Mouse (Mus musculus) cerebellum, adult 9-11 months (tissue): ENCODE results near the gene Lrrc19.
"Not testable (repeated sequence)": the region's sequence is repeated elsewhere in the genome, so short reads cannot be mapped to it uniquely, and the experiment has no call there.

Experiments
- DNase-seq: peaks from one replicate; pipeline ENCODE4 v3.0.0; 2022

The Lrrc19 gene

GRCm38 (mm10) chr4:94649920-94650319, at the start of gene Lrrc19:
Gene Lrrc19 (minus strand): TSS chr4:94650144.
- no peak for DNase-seq

GRCm38 (mm10) chr4:94696368-94696767, 46.4 kb upstream of the Lrrc19 start:
- DNase-seq: no peak

GRCm38 (mm10) chr4:94692175-94692574, 42.2 kb upstream of the Lrrc19 start:
- no peak for DNase-seq

GRCm38 (mm10) chr4:94691078-94691477, 41.1 kb upstream of the Lrrc19 start:
- DNase-seq: no peak

GRCm38 (mm10) chr4:94689804-94690203, 39.9 kb upstream of the Lrrc19 start:
- DNase-seq: not testable (repeated sequence)

GRCm38 (mm10) chr4:94683305-94683704, 33.4 kb upstream of the Lrrc19 start:
- DNase-seq: no peak

- no peak for DNase-seq
These were observed 32.1 kb upstream of the Lrrc19 start for GRCm38 (mm10) chr4:94682029-94682428.

GRCm38 (mm10) chr4:94681181-94681580, 31.2 kb upstream of the Lrrc19 start:
- no peak for DNase-seq

GRCm38 (mm10) chr4:94680662-94681061, 30.7 kb upstream of the Lrrc19 start:
- no peak for DNase-seq

- no peak for DNase-seq
These were observed 19.8 kb upstream of the Lrrc19 start for GRCm38 (mm10) chr4:94669718-94670117.

- not testable (repeated sequence) for DNase-seq
These were observed 657 bp upstream of the Lrrc19 start for GRCm38 (mm10) chr4:94650426-94651175.

- no peak for DNase-seq
These were observed 6.8 kb downstream of the Lrrc19 start for GRCm38 (mm10) chr4:94643141-94643540.

GRCm38 (mm10) chr4:94620077-94620476, 29.9 kb downstream of the Lrrc19 start:
- DNase-seq: no peak

- no peak for DNase-seq
These were observed 35.3 kb downstream of the Lrrc19 start for GRCm38 (mm10) chr4:94614627-94615006.

- peak; percentile 95 for DNase-seq
These were observed 35.8 kb downstream of the Lrrc19 start, which contains the start of gene Ift74 for GRCm38 (mm10) chr4:94613972-94614626. Gene Ift74 (plus strand): TSS chr4:94614491.

- DNase-seq: no peak
These were observed 39.6 kb downstream of the Lrrc19 start for GRCm38 (mm10) chr4:94610339-94610738.

GRCm38 (mm10) chr4:94605591-94605990, 44.4 kb downstream of the Lrrc19 start:
- DNase-seq: no peak

- DNase-seq: no peak
These were observed 45.4 kb downstream of the Lrrc19 start for GRCm38 (mm10) chr4:94604452-94605019.

GRCm38 (mm10) chr4:94603031-94603629, 46.8 kb downstream of the Lrrc19 start, which contains the start of gene Plaa:
Gene Plaa (minus strand): TSS chr4:94603244.
- peak; percentile 90 for DNase-seq

- no peak for DNase-seq
These were observed 47.4 kb downstream of the Lrrc19 start for GRCm38 (mm10) chr4:94602496-94603030.

GRCm38 (mm10) chr4:94601395-94601794, 48.5 kb downstream of the Lrrc19 start:
- DNase-seq: peak; percentile 12

- no peak for DNase-seq
These were observed 57.2 kb downstream of the Lrrc19 start for GRCm38 (mm10) chr4:94592709-94593108.

- no peak for DNase-seq
These were observed 58.1 kb downstream of the Lrrc19 start for GRCm38 (mm10) chr4:94591765-94592381.
